Mouse (Mus musculus): ENCODE results near the gene Vmn1r23.
"Not testable (repeated sequence)": the region's sequence is repeated elsewhere in the genome, so short reads cannot be mapped to it uniquely, and the experiment has no call there.

Vmn1r23 gene

DNA sequence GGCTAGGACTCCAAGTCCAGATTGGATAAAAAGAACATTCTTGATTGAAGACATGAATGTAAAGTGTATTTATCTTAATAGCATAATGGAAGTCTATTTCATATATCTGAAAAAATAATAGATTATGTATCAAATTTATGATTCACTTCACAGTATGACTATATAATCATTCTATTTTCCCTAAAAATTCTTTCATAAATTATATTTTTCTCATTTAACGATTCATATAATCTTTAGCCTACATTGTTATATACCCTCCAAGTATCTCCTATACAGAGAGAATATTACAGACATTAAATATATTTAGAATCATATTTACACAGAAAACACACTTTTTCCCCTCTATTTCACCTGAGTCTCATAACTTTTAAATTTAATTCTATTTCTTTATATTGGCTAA, at the start of gene Vmn1r23:
TSS of gene Vmn1r23 (minus strand) at position 101 of the 400 bp plus-strand sequence.
- DNase-seq (ENCODE audit: low read depth), result no peak

DNA sequence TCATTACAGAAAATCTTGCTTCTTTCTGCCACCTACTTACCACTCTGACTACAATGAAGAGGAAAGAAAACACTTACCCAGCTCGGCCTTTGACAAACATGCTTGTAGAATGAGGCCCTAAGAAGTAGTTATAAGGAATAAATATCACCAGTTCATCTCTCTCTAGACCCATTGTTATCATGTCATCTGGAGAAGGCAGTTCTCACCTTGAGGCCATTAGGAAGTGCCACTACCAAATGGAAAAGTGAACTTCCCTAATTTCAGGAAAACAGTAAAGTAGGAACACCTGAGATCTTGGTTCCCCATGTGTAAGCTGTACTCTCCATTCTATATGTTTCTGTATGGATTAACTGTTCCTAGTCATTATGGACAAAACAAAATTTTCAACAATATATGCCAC, 34.8 kb upstream of the Vmn1r23 start, which contains the start of gene Vmn1r24:
TSS of gene Vmn1r24 (minus strand) at position 101 of the 400 bp plus-strand sequence.
- DNase-seq (ENCODE audit: low read depth), result not testable (repeated sequence)

DNA sequence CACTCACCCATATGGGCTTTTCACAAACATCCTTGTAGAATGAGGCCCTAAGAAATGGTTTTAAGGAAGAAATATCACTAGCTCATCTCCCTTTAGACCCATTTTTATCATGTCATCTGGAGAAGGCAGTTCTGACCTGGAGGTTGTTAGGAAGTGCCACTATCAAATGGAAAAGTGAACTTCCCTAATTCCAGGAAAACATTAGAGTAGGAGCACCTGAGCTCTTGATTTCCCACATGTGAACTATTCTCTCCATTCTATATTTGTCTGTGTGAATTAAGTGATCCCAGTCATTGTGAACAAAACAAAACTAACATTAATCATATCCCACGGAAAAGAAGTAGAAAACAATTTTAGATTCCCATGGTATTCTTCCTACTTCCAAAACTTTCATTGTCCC, 18.7 kb downstream of the Vmn1r23 start, which contains the start of gene Vmn1r22:
TSS of gene Vmn1r22 (minus strand) at position 101 of the 400 bp plus-strand sequence.
- DNase-seq (ENCODE audit: low read depth), result no peak
